Mouse (Mus musculus) testis, postnatal 14 days (tissue): ENCODE measurements around the gene Ttc26.

Experiments used
- DNase-seq: peaks from one replicate; pipeline ENCODE4 v3.0.0; 2021; ENCODE audit warnings: low spot score

Gene Ttc26

GRCm38 (mm10) chr6:38458075-38458474 is 76.8 kb downstream of the Ttc26 start:
- DNase-seq, result no peak

GRCm38 (mm10) chr6:38469591-38469990 is 88.3 kb downstream of the Ttc26 start:
- no peak for DNase-seq
